Mouse (Mus musculus) MEL (cell line): ENCODE results near the gene Hspb1.

Experiments used
- BHLHE40 ChIP-seq: IDR thresholded peaks from 2 replicates; pipeline ENCODE4 v1.6.1; 2012; ENCODE audit warnings: low read depth, mild to moderate bottlenecking, inconsistent platforms, low read length, improper control_type of control experiment, borderline replicate concordance
- CTCF ChIP-seq, 3 experiments: IDR thresholded peaks in 2 of 3; conservative IDR thresholded peaks in 1 of 3; 2 replicates each; pipeline ENCODE4 v1.5.1; 2011 to 2012; ENCODE audit warnings: low read length in 3 of 3, low read depth in 2 of 3, mild to moderate bottlenecking in 2 of 3, improper control_type of control experiment in 1 of 3, inconsistent platforms in 1 of 3, mixed read lengths in 1 of 3, moderate library complexity in 1 of 3; ENCODE audit not compliant: control insufficient read depth in 1 of 3, insufficient read depth in 1 of 3, poor library complexity in 1 of 3, severe bottlenecking in 1 of 3
- ELF1 ChIP-seq: IDR thresholded peaks from 2 replicates; pipeline ENCODE4 v1.6.1; 2014; ENCODE audit warnings: low read depth, mild to moderate bottlenecking, inconsistent platforms, low read length, improper control_type of control experiment, moderate library complexity
- EP300 ChIP-seq, 2 experiments: IDR thresholded peaks; 2 replicates each; pipeline ENCODE4 v1.6.1; 2011; ENCODE audit warnings: improper control_type of control experiment in 2 of 2, low read length in 2 of 2, low read depth in 1 of 2, mild to moderate bottlenecking in 1 of 2
- KAT2A ChIP-seq: conservative IDR thresholded peaks from 2 replicates; pipeline ENCODE4 v1.6.1; 2012; ENCODE audit warnings: low read depth, low read length, improper control_type of control experiment, inconsistent platforms
- MXI1 ChIP-seq: IDR thresholded peaks from 2 replicates; pipeline ENCODE4 v1.6.1; 2011; ENCODE audit warnings: mild to moderate bottlenecking, low read depth, low read length, improper control_type of control experiment
- NRF1 ChIP-seq: IDR thresholded peaks from 2 replicates; pipeline ENCODE4 v1.6.1; 2014; ENCODE audit warnings: low read depth, mild to moderate bottlenecking, inconsistent platforms, low read length, improper control_type of control experiment, moderate library complexity; ENCODE audit not compliant: poor library complexity, insufficient read depth, severe bottlenecking
- POLR2A ChIP-seq, 2 experiments: IDR thresholded peaks; 2 replicates each; pipeline ENCODE4 v1.6.1; 2011 to 2012; ENCODE audit warnings: low read length in 2 of 2, mild to moderate bottlenecking in 2 of 2, control low read depth in 1 of 2, improper control_type of control experiment in 1 of 2, low read depth in 1 of 2, moderate library complexity in 1 of 2; ENCODE audit not compliant: control insufficient read depth in 1 of 2, insufficient read depth in 1 of 2, poor library complexity in 1 of 2
- POLR2AphosphoS2 ChIP-seq: IDR thresholded peaks from 2 replicates; pipeline ENCODE4 v1.6.1; 2011; ENCODE audit warnings: low read length, improper control_type of control experiment
- TAL1 ChIP-seq: IDR thresholded peaks from 2 replicates; pipeline ENCODE4 v1.6.1; 2012; ENCODE audit warnings: mild to moderate bottlenecking, inconsistent platforms, low read length, moderate library complexity, mixed read lengths
- USF1 ChIP-seq: IDR thresholded peaks from 2 replicates; pipeline ENCODE4 v1.6.1; 2014; ENCODE audit warnings: low read depth, mild to moderate bottlenecking, inconsistent platforms, low read length, improper control_type of control experiment, moderate library complexity
- ZC3H11A ChIP-seq: IDR thresholded peaks from 2 replicates; pipeline ENCODE4 v1.6.1; 2012; ENCODE audit warnings: low read depth, mild to moderate bottlenecking, inconsistent platforms, low read length, improper control_type of control experiment

GRCm38 (mm10) chr5:135898995-135899394 lies 11.3 kb downstream of the Hspb1 start:
- TF ChIP-seq NRF1 = no peak
- TF ChIP-seq KAT2A = no peak
- TF ChIP-seq CTCF (IDR thresholded peaks at IDR 0.05 in 2 of 3, conservative IDR thresholded peaks at IDR 0.05 in 1 of 3; ENCODE audit: control insufficient read depth in 1 of 3, insufficient read depth in 1 of 3, low read depth in 2 of 3, low read length in 3 of 3, poor library complexity in 1 of 3, severe bottlenecking in 1 of 3) = no peak
- no peak for TF ChIP-seq EP300 (IDR thresholded peaks at IDR 0.05; ENCODE audit: low read depth in 1 of 2, low read length in 2 of 2)
- TF ChIP-seq USF1 = no peak
- TF ChIP-seq ELF1 = no peak
- no peak for TF ChIP-seq POLR2A (IDR thresholded peaks at IDR 0.05; ENCODE audit: control insufficient read depth in 1 of 2, insufficient read depth in 1 of 2, low read depth in 1 of 2, low read length in 2 of 2, poor library complexity in 1 of 2)
- TF ChIP-seq TAL1 = no peak
- TF ChIP-seq ZC3H11A = no peak
- no peak for TF ChIP-seq POLR2AphosphoS2
- no peak for TF ChIP-seq BHLHE40
- no peak for TF ChIP-seq MXI1
